Mouse (Mus musculus): Measurements from ENCODE around the gene Ipo4. TPM values are rescaled to one million over a fixed set of nuclear protein-coding genes. Genes with fewer than 3 reads are reported as not detected.
A peak's percentile ranks its signal among the peaks of the same experiment; 100 is the strongest.

The Ipo4 gene
- polyA plus RNA-seq (2016; fragmentation: Nextera tagmentation; extraction: Ambion mirVana) = 78.9 and 100 TPM in 2 replicates

DNA sequence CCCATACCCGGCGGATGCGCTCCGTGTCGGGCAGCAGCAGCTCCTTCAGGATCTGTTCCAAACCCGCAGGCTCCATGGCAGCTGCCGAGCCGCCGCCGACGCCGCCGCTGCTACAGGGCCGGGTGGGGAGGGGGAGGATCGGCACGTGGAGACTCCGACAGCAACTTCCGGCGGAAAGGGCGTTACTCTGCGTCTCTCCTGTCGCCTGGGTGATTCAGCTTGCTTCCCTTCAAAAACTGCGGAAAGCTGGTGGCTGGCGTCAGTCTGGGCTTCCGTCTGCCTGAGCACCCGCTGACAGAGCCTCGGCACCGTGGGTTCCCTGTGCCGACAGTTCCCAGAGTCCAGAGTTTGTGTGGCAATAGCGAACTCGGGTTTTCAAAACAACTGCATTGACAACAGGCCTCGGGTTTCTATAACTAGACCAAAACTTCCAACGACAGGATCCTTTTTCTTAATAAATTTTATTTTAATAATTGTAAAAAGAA lies at the start of gene Ipo4:
TSS of gene Ipo4 (minus strand) at position 435 of the 485 bp plus-strand sequence.
- Histone ChIP-seq H3K9ac (replicated peaks) (peak within 1 kb of the TSS; percentile 72), H3K4me3 (replicated peaks) (peak within 1 kb of the TSS; percentile 67), H3K27ac (peak within 1 kb of the TSS; percentile 73), H3K9me3 (no peaks in the 10 kb centered on the region), H3K4me1 (replicated peaks) (peaks cover 16% of the 10 kb centered on the region), H3K27me3 (no peaks in the 10 kb centered on the region), H3K36me3 (peaks cover 85% of the 10 kb centered on the region), H3K4me2 (peak within 1 kb of the TSS; percentile 81)
- WGBS = 3% methylated on average over 26 of the region's 33 CpGs
- ATAC-seq (ENCODE audit: insufficient number of reproducible peaks, insufficient read depth, low FRiP score, low TSS enrichment, low read depth) = peak; percentile 79

DNA sequence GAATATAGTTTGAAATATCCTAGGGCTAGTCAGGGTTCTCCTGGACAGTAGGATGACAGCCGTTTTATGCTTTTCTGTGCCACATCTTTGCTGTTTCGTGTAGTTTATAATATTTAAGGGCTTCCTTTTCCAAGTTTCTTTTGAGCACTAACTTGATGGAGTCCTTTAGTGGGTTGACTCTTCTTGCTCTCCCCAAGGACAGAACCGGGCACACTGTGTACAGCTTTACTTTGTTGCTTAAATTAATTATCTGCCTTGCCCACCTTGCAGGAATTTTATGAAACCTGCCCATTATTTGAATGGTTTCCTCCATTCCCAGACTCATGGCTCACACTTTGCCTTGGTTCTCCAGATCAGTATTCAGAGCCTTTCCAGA lies 46.3 kb upstream of the Ipo4 start:
- peak overlapping the region; percentile 80 for H3K4me2 ChIP-seq
- H3K27ac ChIP-seq = peak overlapping the region; percentile 86; the same call in 1 of the 2 replicates
- ATAC-seq (ENCODE audit: insufficient number of reproducible peaks, insufficient read depth, low FRiP score, low TSS enrichment, low read depth) = peak; percentile 46
- peak overlapping the region; percentile 13; the same call in 1 of the 2 replicates for H3K9ac ChIP-seq (replicated peaks)
- peaks cover 31% of the 10 kb centered on the region for H3K36me3 ChIP-seq
- 14% methylated on average over 3 of the region's 3 CpGs for WGBS
- H3K27me3 ChIP-seq = no peaks in the 10 kb centered on the region
- H3K4me1 ChIP-seq (replicated peaks) = peaks cover 8% of the 10 kb centered on the region
- peak overlapping the region; percentile 83 for H3K4me3 ChIP-seq (replicated peaks)
- no peaks in the 10 kb centered on the region for H3K9me3 ChIP-seq

DNA sequence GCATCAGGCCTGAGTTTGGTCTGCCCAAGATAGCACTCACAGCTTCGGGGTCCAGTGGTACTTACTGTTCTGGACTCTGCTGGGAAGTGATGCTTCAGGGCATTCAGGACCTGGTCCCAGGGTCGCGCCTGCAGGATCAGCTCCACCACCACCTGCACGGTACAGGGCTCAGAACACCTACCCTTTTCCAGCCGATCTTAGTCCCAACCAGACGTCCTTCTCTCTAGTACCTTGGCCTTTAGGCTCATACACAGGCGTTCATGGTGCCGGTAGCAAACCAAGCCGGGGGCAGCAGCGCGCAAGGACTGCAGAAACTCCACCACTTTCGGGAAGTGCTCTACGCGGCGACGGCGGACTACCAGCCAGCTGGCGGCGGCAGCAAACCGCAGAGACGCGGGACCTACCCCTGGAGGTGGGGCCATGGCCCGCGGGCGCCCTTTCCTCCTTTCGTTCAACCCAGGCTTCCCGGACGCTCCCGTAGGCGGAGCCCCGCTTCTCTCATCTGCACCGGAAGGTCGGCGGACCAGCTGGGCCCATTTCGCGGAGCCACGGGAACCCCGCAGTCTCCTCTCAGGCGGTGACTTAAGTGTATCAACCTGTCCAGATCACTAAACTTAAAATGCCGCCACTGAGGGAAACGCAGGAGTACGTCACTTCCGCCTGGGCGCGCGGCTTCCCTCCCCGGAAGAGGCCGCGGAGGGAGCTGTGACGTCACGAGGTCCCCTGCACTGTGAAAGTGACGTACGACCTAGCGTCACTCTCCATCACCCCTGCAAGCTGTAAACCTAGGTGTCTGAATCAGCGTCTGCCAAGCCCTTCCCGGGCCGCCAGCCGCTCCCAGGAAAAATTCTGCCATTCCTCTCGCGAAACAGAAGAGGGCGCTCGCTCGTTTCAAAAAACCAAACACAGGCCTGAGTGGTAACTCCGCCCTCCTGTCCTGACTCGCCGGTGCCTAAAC lies 45.7 kb upstream of the Ipo4 start, which contains the start of gene Tinf2:
TSS of gene Tinf2 (minus strand) at position 661 of the 958 bp plus-strand sequence.
- under 1% methylated on average over 65 of the region's 66 CpGs for WGBS
- Histone ChIP-seq H3K27me3 (no peaks in the 10 kb centered on the region), H3K4me3 (replicated peaks) (peak within 1 kb of the TSS; percentile 83), H3K9ac (replicated peaks) (peak within 1 kb of the TSS; percentile 78), H3K4me1 (replicated peaks) (peaks cover 8% of the 10 kb centered on the region), H3K4me2 (peak within 1 kb of the TSS; percentile 80), H3K27ac (peak within 1 kb of the TSS; percentile 86), H3K9me3 (no peaks in the 10 kb centered on the region), H3K36me3 (peaks cover 38% of the 10 kb centered on the region)
- peak; percentile 98 for ATAC-seq (ENCODE audit: insufficient number of reproducible peaks, insufficient read depth, low FRiP score, low TSS enrichment, low read depth)

DNA sequence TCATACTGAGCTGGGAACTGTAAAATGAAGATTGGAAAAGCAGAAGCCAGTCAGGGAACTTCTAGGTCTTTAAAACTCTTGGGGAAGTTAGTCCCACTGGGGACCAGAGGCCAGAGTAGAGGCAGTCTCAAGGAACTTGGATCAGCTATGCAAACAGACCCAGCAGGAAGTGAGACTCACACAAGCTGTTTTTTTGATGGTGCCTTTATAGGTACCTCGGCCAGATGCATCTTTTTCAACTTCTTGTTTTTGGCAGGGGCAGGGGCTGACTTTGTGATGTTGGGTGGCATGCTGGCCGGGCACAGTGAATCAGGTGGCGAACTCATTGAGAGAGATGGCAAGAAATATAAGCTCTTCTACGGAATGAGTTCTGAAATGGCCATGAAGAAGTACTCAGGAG lies 41.9 kb upstream of the Ipo4 start:
- peaks cover 55% of the 10 kb centered on the region for H3K36me3 ChIP-seq
- no peak overlapping the region for H3K27ac ChIP-seq
- no peak for ATAC-seq (ENCODE audit: insufficient number of reproducible peaks, insufficient read depth, low FRiP score, low TSS enrichment, low read depth)
- H3K4me3 ChIP-seq (replicated peaks) = no peak overlapping the region
- H3K9ac ChIP-seq (replicated peaks) = no peak overlapping the region
- peaks cover 12% of the 10 kb centered on the region for H3K4me1 ChIP-seq (replicated peaks)
- no peaks in the 10 kb centered on the region for H3K9me3 ChIP-seq
- H3K4me2 ChIP-seq = no peak overlapping the region
- no peaks in the 10 kb centered on the region for H3K27me3 ChIP-seq
- WGBS = 90% methylated on average over 4 of the region's 4 CpGs

DNA sequence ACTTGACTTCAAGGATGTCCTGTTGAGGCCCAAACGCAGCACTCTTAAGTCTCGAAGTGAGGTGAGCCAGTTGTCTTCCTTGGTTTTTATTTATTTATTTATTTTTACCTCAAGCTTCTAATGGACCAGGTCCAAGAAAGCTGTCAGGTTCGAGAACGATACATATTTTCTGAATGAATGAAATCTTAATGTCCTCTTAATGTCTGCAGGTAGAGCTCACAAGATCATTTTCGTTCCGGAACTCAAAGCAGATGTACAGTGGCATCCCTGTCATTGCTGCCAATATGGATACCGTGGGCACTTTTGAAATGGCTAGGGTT lies 36.9 kb upstream of the Ipo4 start:
- Histone ChIP-seq H3K4me3 (replicated peaks) (peak overlapping the region; percentile 78), H3K27ac (peak overlapping the region; percentile 93; the same call in 1 of the 2 replicates), H3K36me3 (peaks cover 45% of the 10 kb centered on the region), H3K9me3 (no peaks in the 10 kb centered on the region), H3K27me3 (no peaks in the 10 kb centered on the region), H3K9ac (replicated peaks) (peak overlapping the region; percentile 78), H3K4me1 (replicated peaks) (peaks cover 17% of the 10 kb centered on the region), H3K4me2 (peak overlapping the region; percentile 93)
- ATAC-seq (ENCODE audit: insufficient number of reproducible peaks, insufficient read depth, low FRiP score, low TSS enrichment, low read depth) = no peak
- 77% methylated on average over 7 of the region's 7 CpGs for WGBS

DNA sequence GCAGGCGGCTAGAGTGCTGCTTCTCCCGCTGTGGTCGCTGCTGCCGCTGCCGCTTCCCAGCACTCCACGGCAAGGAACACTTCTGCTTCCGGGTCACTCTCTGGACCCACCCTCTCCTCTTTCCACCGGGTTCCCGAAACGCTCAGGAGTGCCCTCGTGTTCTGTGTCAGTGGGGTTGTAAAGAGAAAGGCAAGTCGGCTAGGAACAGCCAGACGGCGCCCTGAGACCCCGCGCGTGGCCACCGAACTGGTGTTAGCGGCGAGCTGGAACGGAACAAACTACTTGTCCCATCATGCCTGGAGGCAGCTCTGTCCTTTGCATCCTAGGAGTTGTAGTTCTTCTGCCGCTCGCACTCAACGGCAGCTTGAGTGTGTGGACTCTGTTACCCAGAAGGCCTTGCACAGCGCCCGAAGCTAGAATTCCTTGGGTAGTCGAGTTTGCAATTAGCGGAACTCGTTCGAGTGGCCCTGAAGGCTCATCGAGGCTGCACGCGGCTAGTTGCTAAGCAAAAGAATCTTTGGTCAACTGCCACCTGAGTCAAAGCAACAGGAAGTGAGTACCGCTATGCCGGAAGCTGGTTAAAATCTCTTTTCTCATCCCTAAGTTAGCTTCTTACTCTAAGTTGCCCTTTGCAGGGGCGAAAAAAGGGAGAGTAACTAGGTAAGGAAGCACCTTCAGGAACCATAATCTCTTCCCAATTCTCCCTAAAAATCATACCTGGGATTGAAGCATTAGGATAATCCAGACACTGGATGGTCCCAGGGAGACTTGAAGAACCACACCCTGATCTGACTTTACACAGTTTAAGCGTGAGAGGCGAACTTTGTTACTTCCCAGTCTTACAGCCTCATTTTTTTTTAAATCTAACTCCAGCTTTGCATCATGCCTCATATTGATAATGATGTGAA lies 36.3 kb upstream of the Ipo4 start, which contains the start of the genes Gmpr2 and Nedd8:
TSS of gene Gmpr2 (plus strand) at position 109 of the 908 bp plus-strand sequence.
TSS of gene Nedd8 (minus strand) at position 292 of the 908 bp plus-strand sequence.
- Histone ChIP-seq H3K9me3 (no peaks in the 10 kb centered on the region), H3K27ac (peak within 1 kb of the TSS; percentile 93)
- 1% methylated on average over 38 of the region's 38 CpGs for WGBS

DNA sequence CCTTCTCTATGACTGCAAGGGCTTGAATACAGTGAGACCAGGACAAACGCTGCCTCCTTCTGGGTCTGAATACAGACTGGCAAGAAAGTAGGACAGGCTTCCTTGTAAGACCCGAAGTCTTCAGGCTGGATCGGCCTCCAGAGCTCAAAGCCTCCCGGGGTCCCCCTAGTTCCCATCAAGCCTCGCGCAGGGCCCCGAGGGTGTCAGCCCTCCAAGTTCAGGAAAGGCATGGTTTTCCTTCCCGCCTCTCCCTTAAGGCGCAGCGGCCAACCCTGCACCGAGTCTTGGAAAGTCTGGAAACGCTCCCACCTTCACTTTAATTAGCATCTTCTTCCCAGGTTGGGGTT lies 35.7 kb upstream of the Ipo4 start:
- peaks cover 38% of the 10 kb centered on the region for H3K36me3 ChIP-seq
- peaks cover 17% of the 10 kb centered on the region for H3K4me1 ChIP-seq (replicated peaks)
- WGBS = under 1% methylated on average over 12 of the region's 12 CpGs
- no peaks in the 10 kb centered on the region for H3K9me3 ChIP-seq
- ATAC-seq (ENCODE audit: insufficient number of reproducible peaks, insufficient read depth, low FRiP score, low TSS enrichment, low read depth) = no peak; the same call in 1 of the 2 replicates
- peak overlapping the region; percentile 78 for H3K4me3 ChIP-seq (replicated peaks)
- H3K27ac ChIP-seq = peak overlapping the region; percentile 93
- peak overlapping the region; percentile 78 for H3K9ac ChIP-seq (replicated peaks)
- H3K4me2 ChIP-seq = peak overlapping the region; percentile 93
- H3K27me3 ChIP-seq = no peaks in the 10 kb centered on the region

More for the DNA sequence above, 36.3 kb upstream of the Ipo4 start, which contains the start of the genes Gmpr2 and Nedd8:
- H3K9ac ChIP-seq (replicated peaks) = peak within 1 kb of the TSS; percentile 78
- peaks cover 39% of the 10 kb centered on the region for H3K36me3 ChIP-seq
- no peaks in the 10 kb centered on the region for H3K27me3 ChIP-seq
- H3K4me2 ChIP-seq = peak within 1 kb of the TSS; percentile 93
- H3K4me3 ChIP-seq (replicated peaks) = peak within 1 kb of the TSS; percentile 78
- peak; percentile 97 for ATAC-seq (ENCODE audit: insufficient number of reproducible peaks, insufficient read depth, low FRiP score, low TSS enrichment, low read depth)
- H3K4me1 ChIP-seq (replicated peaks) = peaks cover 17% of the 10 kb centered on the region

DNA sequence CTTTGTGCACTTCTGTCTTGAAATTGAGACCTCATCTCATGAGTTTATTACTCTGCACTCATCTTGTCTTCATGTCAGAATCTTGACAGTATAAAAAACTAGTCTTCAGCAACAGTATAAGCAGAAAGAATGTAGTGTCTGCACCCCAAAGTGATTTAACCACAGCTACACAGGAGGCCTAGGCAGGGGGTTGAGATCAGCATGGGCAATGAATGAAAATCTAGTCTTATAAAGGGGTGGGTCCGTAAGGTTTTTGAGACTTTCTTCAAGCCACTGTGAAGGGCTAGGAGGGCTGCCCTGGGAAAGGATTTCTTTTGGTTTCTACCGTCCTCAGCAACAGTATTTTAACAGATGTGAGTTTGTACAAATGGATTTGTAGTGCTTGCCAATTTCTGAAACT lies 24.9 kb upstream of the Ipo4 start:
- H3K9ac ChIP-seq (replicated peaks) = no peak overlapping the region
- H3K4me2 ChIP-seq = peak overlapping the region; percentile 65
- H3K27ac ChIP-seq = peak overlapping the region; percentile 37; the same call in 1 of the 2 replicates
- WGBS = 49% methylated on average over 2 of the region's 2 CpGs
- ATAC-seq (ENCODE audit: insufficient number of reproducible peaks, insufficient read depth, low FRiP score, low TSS enrichment, low read depth) = no peak
- H3K27me3 ChIP-seq = no peaks in the 10 kb centered on the region
- 0 out of 2 replicates have a peak, but pooled peaks cover 8% of the 10 kb centered on the region for H3K4me1 ChIP-seq (replicated peaks)
- peak overlapping the region; percentile 61 for H3K4me3 ChIP-seq (replicated peaks)
- H3K36me3 ChIP-seq = peaks cover 53% of the 10 kb centered on the region
- no peaks in the 10 kb centered on the region for H3K9me3 ChIP-seq

DNA sequence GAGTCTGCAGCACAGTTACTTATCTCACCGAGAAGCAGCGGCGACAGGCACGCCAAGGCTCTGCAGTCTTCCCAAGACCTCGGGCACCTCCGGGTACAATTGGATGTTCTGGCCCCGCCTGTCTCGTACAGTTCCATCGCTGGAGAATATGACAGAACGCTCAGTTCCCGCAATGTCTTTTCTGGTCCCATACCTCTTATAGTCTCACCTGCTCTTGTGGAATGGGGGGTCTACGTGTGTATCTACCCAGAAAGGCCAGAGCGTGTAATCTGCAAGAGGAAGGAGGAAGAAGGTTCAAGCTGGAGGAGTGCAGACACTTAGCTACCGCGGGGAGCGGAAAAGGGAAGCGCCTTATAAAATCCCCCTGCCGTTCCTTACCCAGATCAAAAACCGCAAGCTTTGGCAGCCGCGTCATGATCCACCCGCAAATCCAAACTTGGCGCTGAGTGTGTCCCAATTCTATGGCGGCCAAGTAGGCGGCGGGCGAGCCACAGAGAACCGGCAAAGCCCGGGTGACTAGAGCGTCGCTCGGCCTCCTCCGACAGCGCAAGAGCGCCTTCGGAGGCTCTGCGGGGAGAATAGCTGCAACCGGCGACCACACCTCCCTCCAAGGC lies 24.3 kb upstream of the Ipo4 start, which contains the start of gene Mdp1:
TSS of gene Mdp1 (minus strand) at position 549 of the 614 bp plus-strand sequence.
- Histone ChIP-seq H3K9me3 (no peaks in the 10 kb centered on the region), H3K4me2 (peak within 1 kb of the TSS; percentile 65), H3K36me3 (peaks cover 51% of the 10 kb centered on the region), H3K27me3 (no peaks in the 10 kb centered on the region), H3K4me3 (replicated peaks) (peak within 1 kb of the TSS; percentile 61), H3K4me1 (replicated peaks) (0 out of 2 replicates have a peak, but pooled peaks cover 8% of the 10 kb centered on the region), H3K9ac (replicated peaks) (peak within 1 kb of the TSS; percentile 81), H3K27ac (peak within 1 kb of the TSS; percentile 66; the same call in 1 of the 2 replicates)
- WGBS = under 1% methylated on average over 39 of the region's 39 CpGs
- peak; percentile 84 for ATAC-seq (ENCODE audit: insufficient number of reproducible peaks, insufficient read depth, low FRiP score, low TSS enrichment, low read depth)

DNA sequence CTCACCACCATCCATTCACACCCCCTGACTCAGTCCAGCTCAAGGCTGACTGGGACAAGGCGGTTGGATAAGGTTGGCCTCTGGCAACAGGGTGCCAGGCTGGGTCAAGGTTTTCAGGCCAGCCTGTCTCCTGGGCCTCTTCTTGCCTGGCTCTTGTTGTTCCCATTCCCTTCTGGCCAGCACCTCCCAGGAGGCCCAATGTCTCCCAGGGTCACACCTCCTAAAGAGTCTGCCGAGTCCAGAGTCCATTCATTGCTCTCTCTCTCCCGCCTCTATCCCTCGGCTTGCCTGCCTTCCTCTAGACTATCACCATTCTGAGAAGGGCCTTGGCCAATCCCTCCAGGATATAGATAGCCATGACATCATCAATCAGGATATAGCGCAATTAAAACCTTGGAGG lies 22.3 kb upstream of the Ipo4 start:
- Histone ChIP-seq H3K9me3 (no peaks in the 10 kb centered on the region), H3K4me2 (no peak overlapping the region), H3K9ac (replicated peaks) (no peak overlapping the region), H3K27ac (no peak overlapping the region), H3K4me3 (replicated peaks) (no peak overlapping the region), H3K27me3 (no peaks in the 10 kb centered on the region), H3K4me1 (replicated peaks) (0 out of 2 replicates have a peak, but pooled peaks cover 8% of the 10 kb centered on the region), H3K36me3 (peaks cover 42% of the 10 kb centered on the region)
- WGBS = 89% methylated on average over 5 of the region's 5 CpGs
- ATAC-seq (ENCODE audit: insufficient number of reproducible peaks, insufficient read depth, low FRiP score, low TSS enrichment, low read depth) = no peak

Measured in limb, embryonic 12.5 days (tissue).